Mouse (Mus musculus) liver, postnatal 0 days (tissue): ENCODE data around the gene Wwox.

Source experiments
- CTCF ChIP-seq: sonication (generic); IDR thresholded peaks from 2 replicates; pipeline ENCODE4 v1.5.1; 2016; ENCODE audit warnings: antibody characterized with exemption, low read depth
- EP300 ChIP-seq: IDR thresholded peaks from 2 replicates; pipeline ENCODE4 v1.6.1; 2016; ENCODE audit warnings: antibody characterized with exemption, low read depth, mild to moderate bottlenecking

DNA sequence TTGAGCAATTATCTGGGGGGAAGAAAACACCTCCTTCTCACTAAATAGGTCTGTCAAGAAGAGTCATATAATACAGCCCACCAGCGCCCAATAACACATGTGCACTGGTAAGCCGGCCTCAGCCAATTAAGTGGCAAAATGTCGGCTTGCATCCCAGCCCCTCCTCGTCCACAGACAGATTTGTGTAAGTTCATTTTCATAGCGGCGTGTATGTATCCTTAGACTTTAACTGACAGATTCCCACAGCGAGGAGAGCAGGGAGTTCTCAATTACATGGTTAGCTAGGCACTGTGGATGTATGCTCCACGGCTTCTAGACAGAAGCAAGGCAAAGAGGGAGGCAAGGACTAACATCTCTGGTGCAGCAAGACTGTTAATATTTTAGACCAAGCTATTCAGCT, 702.2 kb downstream of the Wwox start:
- TF ChIP-seq CTCF (no peak), EP300 (no peak)
